Mouse (Mus musculus): ENCODE measurements around the gene Fmo2.

GRCm38 (mm10) chr1:162930631-162931030, 32.1 kb upstream of the Fmo2 start:
- TF ChIP-seq CTCF (IDR thresholded peaks at IDR 0.05; ENCODE audit: extremely low read depth, insufficient read depth, insufficient read length, insufficient replicate concordance) (no peak), POLR2A (IDR thresholded peaks at IDR 0.05; ENCODE audit: low read depth, low read length) (no peak)
